In the genomic region with DNA sequence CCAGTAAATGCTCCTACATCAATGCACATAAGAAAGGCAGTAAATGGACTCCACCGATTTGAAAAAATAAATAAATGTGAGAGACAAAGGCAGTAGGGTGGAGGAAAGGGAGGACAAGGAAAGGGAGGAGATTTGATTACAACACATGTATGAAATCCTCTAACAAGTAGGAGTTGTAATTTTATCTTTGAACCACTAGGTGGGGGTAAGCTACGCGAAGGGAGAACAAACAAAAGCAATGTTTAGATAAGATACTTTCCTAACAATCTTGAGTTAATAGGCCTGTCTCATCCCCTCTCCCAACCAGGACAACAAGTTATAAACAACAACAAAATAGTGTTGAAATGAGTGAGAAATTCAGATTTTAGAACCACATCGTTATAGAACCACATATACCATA, we compare ENCODE assay signal across 8 mouse cellular contexts. TPM values are rescaled to one million over a fixed set of nuclear protein-coding genes. Genes with fewer than 3 reads are reported as not detected.
DNase-seq lines count a peak whose midpoint lies in the region; ATAC-seq and TF ChIP-seq lines count a peak whose summit lies in the region.

No protein-coding gene starts in this region.

- no peaks in the 10 kb centered on the region for H3K27me3 ChIP-seq in lung, postnatal 0 days (replicated peaks; ENCODE audit: insufficient read depth, low read length)

- TF ChIP-seq CTCF in lung, postnatal 0 days (IDR thresholded peaks at IDR 0.05), result peak; percentile 66

- H3K4me2 ChIP-seq in lung, postnatal 0 days (replicated peaks; ENCODE audit: low read depth, low read length), result no peak overlapping the region

- TF ChIP-seq EP300 in lung, postnatal 0 days (IDR thresholded peaks at IDR 0.05), result no peak

- H3K9me3 ChIP-seq in lung, postnatal 0 days (ENCODE audit: low read length), result no peaks in the 10 kb centered on the region

- H3K9ac ChIP-seq in lung, postnatal 0 days (replicated peaks; ENCODE audit: low read depth), result no peak overlapping the region

- no peaks in the 10 kb centered on the region for H3K4me1 ChIP-seq in lung, postnatal 0 days (ENCODE audit: insufficient read depth, low read depth, low read length)

- no peaks in the 10 kb centered on the region for H3K36me3 ChIP-seq in lung, postnatal 0 days (ENCODE audit: insufficient read depth, low read length)

- H3K27ac ChIP-seq in lung, postnatal 0 days (ENCODE audit: low read length), result no peak overlapping the region

- WGBS in lung, postnatal 0 days, result 17% methylated on average over 4 of the region's 4 CpGs

- DNase-seq in cerebellum, adult 18-20 months, result peak; percentile 2 to 11
- DNase-seq in cerebellum, postnatal 4 days (ENCODE audit: low spot score in 2 of 2), result no peak
- peak; percentile 67 for DNase-seq in lung, postnatal 0 days (ENCODE audit: low spot score)
- no peak for DNase-seq in lung, postnatal 10 days
- DNase-seq in embryo, embryonic 10.5 days (ENCODE audit: low spot score), result peak; percentile 46
- DNase-seq in retina, embryonic 14.5 days (ENCODE audit: low spot score), result peak; percentile 75
- no peak for DNase-seq in gastrocnemius, postnatal 10 days

- ATAC-seq in lung, postnatal 0 days, result no peak
- ATAC-seq in monocyte, adult 5-6 weeks (replicated peaks; ENCODE audit: insufficient number of reproducible peaks, low FRiP score, low TSS enrichment, poor library complexity, severe bottlenecking), result no peak

- no peak overlapping the region for H3K4me3 ChIP-seq in lung, postnatal 0 days (ENCODE audit: low read depth, low read length)

RNA-seq across cellular contexts. Expression of gene Soga3, which starts 36.7 kb away (rescaled TPM):
- polyA plus RNA-seq in lung, postnatal 0 days (2015; fragmentation: Nextera tagmentation; extraction: Ambion mirVana), result 0.08 and 0.21 TPM in 2 replicates
- under 1 TPM; 0.16 to 0.56 TPM for total RNA-seq in gastrocnemius, postnatal 10 days (2021)
- total RNA-seq in monocyte, adult 5-6 weeks (2017), result not detected in 3 replicates

Comparison
In these comparisons a context has a peak if more than half of its experiments do, and no peak if none do; other contexts are left out.
1. DNase-seq: peak in cerebellum, adult 18-20 months (2 of 2), lung, postnatal 0 days (single experiment), embryo, embryonic 10.5 days (single experiment) and retina, embryonic 14.5 days (single experiment); none in cerebellum, postnatal 4 days (0 of 2), lung, postnatal 10 days (single experiment) and gastrocnemius, postnatal 10 days (single experiment).